Mouse (Mus musculus) embryonic facial prominence, embryonic 14.5 days (tissue): Measurements from ENCODE around the gene Spns1. TPM values are rescaled to one million over a fixed set of nuclear protein-coding genes. Genes with fewer than 3 reads are reported as not detected.

Experiments
- ATAC-seq: fragments of 200-750 bp; cut with Nextera tagmentation; 2 replicates; pipeline ENCODE4 v1.8.0; 2017; ENCODE audit warnings: low read depth, moderate number of reproducible peaks, moderate TSS enrichment
- DNase-seq: peaks from one replicate; pipeline ENCODE4 v3.0.0-alpha.2; 2015; ENCODE audit warnings: low spot score
- H3K27ac ChIP-seq: fragments of 300-500 bp; sonication (generic); replicated peaks from 2 replicates; pipeline ENCODE4 v1.5.1; 2014; ENCODE audit warnings: low read depth, mild to moderate bottlenecking, low read length, moderate library complexity
- H3K27me3 ChIP-seq: fragments of 300-500 bp; sonication (generic); replicated peaks from 2 replicates; pipeline ENCODE4 v1.6.1; 2014; ENCODE audit warnings: low read length; ENCODE audit not compliant: control insufficient read depth, insufficient read depth
- H3K36me3 ChIP-seq: fragments of 300-500 bp; sonication (generic); 2 replicates; pipeline ENCODE4 v1.6.1; 2014; ENCODE audit warnings: low read length, mixed read lengths; ENCODE audit not compliant: control insufficient read depth, insufficient read depth
- H3K4me1 ChIP-seq: fragments of 300-500 bp; sonication (generic); 2 replicates; pipeline ENCODE4 v1.6.1; 2014; ENCODE audit warnings: antibody characterized with exemption, low read length; ENCODE audit not compliant: control insufficient read depth, insufficient read depth
- H3K4me2 ChIP-seq: fragments of 300-500 bp; sonication (generic); 2 replicates; pipeline ENCODE4 v1.6.1; 2014; ENCODE audit warnings: low read depth, mild to moderate bottlenecking, low read length, moderate library complexity, mixed read lengths
- H3K4me3 ChIP-seq: fragments of 300-500 bp; sonication (generic); 2 replicates; pipeline ENCODE4 v1.5.1; 2014; ENCODE audit warnings: low read depth, mild to moderate bottlenecking, low read length
- H3K9ac ChIP-seq: fragments of 300-500 bp; sonication (generic); 2 replicates; pipeline ENCODE4 v1.6.1; 2014; ENCODE audit warnings: low read depth, mild to moderate bottlenecking, low read length, moderate library complexity, mixed read lengths
- H3K9me3 ChIP-seq: fragments of 300-500 bp; sonication (generic); 2 replicates; pipeline ENCODE4 v1.6.1; 2016; ENCODE audit warnings: low read length; ENCODE audit not compliant: control insufficient read depth
- WGBS: fragments of 180-500 bp; shearing (Covaris S2); extraction: QIAGEN DNeasy Blood & Tissue Kit; methylation state at CpG from one replicate; pipeline ENCODE4 v1.1.7; 2014; 5-methylcytosine and 5-hydroxymethylcytosine counted together
- microRNA-seq: library from miRNA; unstranded; fragments of <30 nt; microRNA quantifications from one replicate; pipeline ENCODE4, GENCODE M21; 2016; ENCODE audit warnings: borderline number of aligned reads
- polyA plus RNA-seq: library from polyadenylated mRNA; unstranded; fragments of >200 nt; fragmentation: Nextera tagmentation; extraction: Ambion mirVana; gene quantifications from 2 replicates; pipeline ENCODE4 v1.2.1, GENCODE M21; 2014

Gene Spns1
- polyA plus RNA-seq, 1 experiment from 2014 or later = 40.4 TPM

DNA sequence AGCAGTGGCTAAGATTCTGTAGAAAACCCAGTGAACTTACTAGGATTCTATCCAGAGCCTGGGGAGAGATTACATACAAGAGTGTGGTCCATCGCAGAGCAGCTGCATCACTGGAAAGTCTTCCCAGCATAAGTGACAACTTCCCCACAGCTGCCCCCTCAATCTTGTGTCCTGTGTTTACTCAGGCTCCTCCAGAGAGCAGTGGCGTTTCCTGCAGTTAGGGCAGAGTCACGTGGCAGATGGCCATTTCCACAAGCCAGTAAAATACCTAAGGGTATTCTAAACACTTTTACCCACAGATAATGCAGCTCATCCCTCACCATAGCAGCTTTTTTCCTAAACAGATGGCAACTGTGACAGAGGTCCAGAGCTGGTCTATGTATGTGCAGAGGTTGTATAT is 52.5 kb downstream of the Spns1 start:
- Histone ChIP-seq H3K9ac (no peak overlapping the region), H3K4me3 (no peak overlapping the region), H3K4me2 (no peak overlapping the region), H3K9me3 (no peaks in the 10 kb centered on the region), H3K27me3 (peaks cover 8% of the 10 kb centered on the region; the same call in 1 of the 2 replicates), H3K36me3 (no peaks in the 10 kb centered on the region), H3K4me1 (no peaks in the 10 kb centered on the region), H3K27ac (peak overlapping the region; percentile 15; the same call in 1 of the 2 replicates)
- DNase-seq (peak; percentile 10), ATAC-seq (no peak)
- 23% methylated on average over 3 of the region's 3 CpGs for WGBS

GRCm38 (mm10) chr7:126323729-126324128 is 53.5 kb downstream of the Spns1 start:
- DNase-seq = peak; percentile 89
- H3K9ac ChIP-seq = no peak overlapping the region
- no peak overlapping the region for H3K27ac ChIP-seq
- 9% methylated on average over 11 of the region's 11 CpGs for WGBS
- H3K9me3 ChIP-seq = no peaks in the 10 kb centered on the region
- no peak overlapping the region for H3K4me3 ChIP-seq
- H3K4me2 ChIP-seq = no peak overlapping the region
- no peaks in the 10 kb centered on the region for H3K36me3 ChIP-seq
- no peaks in the 10 kb centered on the region for H3K4me1 ChIP-seq
- H3K27me3 ChIP-seq = peaks cover 8% of the 10 kb centered on the region; the same call in 1 of the 2 replicates
- ATAC-seq = 0 out of 2 replicates have a peak, but pooled peaks have one; percentile 44

Small RNAs within 50 kb of the gene (microRNA-seq; reads per million reads assigned to microRNA genes)
- gene Mir7058 = not detected

Other genes with a start within 250 kb of the Spns1 start
- gene Xpo6, start 176.9 kb downstream of the Spns1 start, polyA plus RNA-seq = 53.3 and 54.3 TPM in 2 replicates
- 36.3 and 46.6 TPM in 2 replicates for gene Sbk1, start 104.8 kb downstream of the Spns1 start, polyA plus RNA-seq
- 2.3 TPM in 2 replicates for gene Lat, start 7.9 kb downstream of the Spns1 start, polyA plus RNA-seq
- gene Nfatc2ip, start 19.3 kb upstream of the Spns1 start, polyA plus RNA-seq = 2.5 and 2.6 TPM in 2 replicates
- 0.19 and 0.28 TPM in 2 replicates for gene Cd19, start 37.4 kb upstream of the Spns1 start, polyA plus RNA-seq
- 26.4 and 28.9 TPM in 2 replicates for gene Rabep2, start 51.3 kb upstream of the Spns1 start, polyA plus RNA-seq
- gene Atp2a1, start 85.7 kb upstream of the Spns1 start, polyA plus RNA-seq = 235 and 334 TPM in 2 replicates
- 44.3 and 46.3 TPM in 2 replicates for gene Sh2b1, start 98.0 kb upstream of the Spns1 start, polyA plus RNA-seq
- 127 and 130 TPM in 2 replicates for gene Tufm, start 109.9 kb upstream of the Spns1 start, polyA plus RNA-seq
- 49.8 and 54.8 TPM in 2 replicates for gene Atxn2l, start 126.0 kb upstream of the Spns1 start, polyA plus RNA-seq
- 158 and 167 TPM in 2 replicates for gene Eif3c, start 189.0 kb upstream of the Spns1 start, polyA plus RNA-seq
- 0.97 and 1.8 TPM in 2 replicates for gene Apobr, start 207.5 kb upstream of the Spns1 start, polyA plus RNA-seq
- gene Cln3, start 208.4 kb upstream of the Spns1 start, polyA plus RNA-seq = 27.8 and 31.8 TPM in 2 replicates
- gene Il27, start 217.5 kb upstream of the Spns1 start, polyA plus RNA-seq = not detected in 2 replicates